Mouse (Mus musculus) myocyte (in vitro differentiated cells): ENCODE data around the gene Polr2e. TPM values are rescaled to one million over a fixed set of nuclear protein-coding genes. Genes with fewer than 3 reads are reported as not detected.

ENCODE experiments used
- H3K27me3 ChIP-seq: one replicate; pipeline ENCODE4 v1.6.1; 2011; ENCODE audit not compliant: control insufficient read depth, insufficient read depth, insufficient read length
- H3K36me3 ChIP-seq: one replicate; pipeline ENCODE4 v1.6.1; 2011; ENCODE audit not compliant: control insufficient read depth, insufficient read depth
- H3K4me2 ChIP-seq: one replicate; pipeline ENCODE4 v1.6.1; 2011; ENCODE audit warnings: low read depth, control low read depth
- H3K4me3 ChIP-seq: one replicate; pipeline ENCODE4 v1.5.1; 2011; ENCODE audit warnings: mild to moderate bottlenecking, control low read depth, moderate library complexity
- H3K79me2 ChIP-seq: one replicate; pipeline ENCODE4 v1.6.1; 2011; ENCODE audit not compliant: control insufficient read depth, insufficient read depth
- H3ac ChIP-seq: one replicate; pipeline ENCODE4 v1.6.1; 2011; ENCODE audit not compliant: control insufficient read depth, insufficient read length
- CEBPB ChIP-seq: IDR thresholded peaks from 2 replicates; pipeline ENCODE4 v1.6.1; 2011; ENCODE audit warnings: mild to moderate bottlenecking, moderate library complexity; ENCODE audit not compliant: poor library complexity, insufficient read depth, severe bottlenecking
- E2F4 ChIP-seq: IDR thresholded peaks from one replicate; pipeline ENCODE4 v1.6.1; 2011; ENCODE audit warnings: mild to moderate bottlenecking, control low read depth, moderate library complexity; ENCODE audit not compliant: insufficient read depth
- MAX ChIP-seq: IDR thresholded peaks from one replicate; pipeline ENCODE4 v1.6.1; 2011; ENCODE audit warnings: low read depth, mild to moderate bottlenecking, control low read depth
- MYOD1 ChIP-seq, 3 experiments: IDR thresholded peaks; one replicate each; pipeline ENCODE4 v1.6.1; 2011; ENCODE audit warnings: control low read depth in 2 of 3, low read depth in 2 of 3, mild to moderate bottlenecking in 2 of 3, moderate library complexity in 1 of 3; ENCODE audit not compliant: insufficient read length in 2 of 3, control insufficient read depth in 1 of 3
- MYOG ChIP-seq, 3 experiments: IDR thresholded peaks; one replicate each; pipeline ENCODE4 v1.6.1; 2011; ENCODE audit warnings: control low read depth in 2 of 3, low read depth in 2 of 3, mild to moderate bottlenecking in 2 of 3; ENCODE audit not compliant: insufficient read length in 2 of 3, control insufficient read depth in 1 of 3, insufficient read depth in 1 of 3
- POLR2A ChIP-seq: IDR thresholded peaks from one replicate; pipeline ENCODE4 v1.6.1; 2011; ENCODE audit warnings: low read depth, mild to moderate bottlenecking, control low read depth, moderate library complexity; ENCODE audit not compliant: insufficient read length
- POLR2AphosphoS2 ChIP-seq: IDR thresholded peaks from one replicate; pipeline ENCODE4 v1.6.1; 2011; ENCODE audit warnings: low read depth, control low read depth; ENCODE audit not compliant: insufficient read length
- REST ChIP-seq: IDR thresholded peaks from one replicate; pipeline ENCODE4 v1.6.1; 2011; ENCODE audit warnings: mild to moderate bottlenecking, control low read depth, moderate library complexity; ENCODE audit not compliant: insufficient read depth, insufficient read length
- SRF ChIP-seq: IDR thresholded peaks from one replicate; pipeline ENCODE4 v1.6.1; 2011; ENCODE audit warnings: low read depth; ENCODE audit not compliant: control insufficient read depth, insufficient read length
- TCF12 ChIP-seq: IDR thresholded peaks from one replicate; pipeline ENCODE4 v1.6.1; 2011; ENCODE audit warnings: mild to moderate bottlenecking, control low read depth; ENCODE audit not compliant: poor library complexity, insufficient read depth, severe bottlenecking
- TCF3 ChIP-seq: IDR thresholded peaks from one replicate; pipeline ENCODE4 v1.6.1; 2011; ENCODE audit warnings: low read depth, control low read depth; ENCODE audit not compliant: insufficient read length
- USF1 ChIP-seq: IDR thresholded peaks from one replicate; pipeline ENCODE4 v1.6.1; 2011; ENCODE audit warnings: low read depth, mild to moderate bottlenecking, control low read depth, moderate library complexity
- polyA plus RNA-seq: library from polyadenylated mRNA; unstranded; fragments of >200 nt; fragmentation: generic; extraction: Trizol; gene quantifications from one replicate; pipeline ENCODE4 v1.2.1, GENCODE M21; 2012; ENCODE audit warnings: missing spikeins

The Polr2e gene
- polyA plus RNA-seq, 1 experiment, result 209 TPM

DNA sequence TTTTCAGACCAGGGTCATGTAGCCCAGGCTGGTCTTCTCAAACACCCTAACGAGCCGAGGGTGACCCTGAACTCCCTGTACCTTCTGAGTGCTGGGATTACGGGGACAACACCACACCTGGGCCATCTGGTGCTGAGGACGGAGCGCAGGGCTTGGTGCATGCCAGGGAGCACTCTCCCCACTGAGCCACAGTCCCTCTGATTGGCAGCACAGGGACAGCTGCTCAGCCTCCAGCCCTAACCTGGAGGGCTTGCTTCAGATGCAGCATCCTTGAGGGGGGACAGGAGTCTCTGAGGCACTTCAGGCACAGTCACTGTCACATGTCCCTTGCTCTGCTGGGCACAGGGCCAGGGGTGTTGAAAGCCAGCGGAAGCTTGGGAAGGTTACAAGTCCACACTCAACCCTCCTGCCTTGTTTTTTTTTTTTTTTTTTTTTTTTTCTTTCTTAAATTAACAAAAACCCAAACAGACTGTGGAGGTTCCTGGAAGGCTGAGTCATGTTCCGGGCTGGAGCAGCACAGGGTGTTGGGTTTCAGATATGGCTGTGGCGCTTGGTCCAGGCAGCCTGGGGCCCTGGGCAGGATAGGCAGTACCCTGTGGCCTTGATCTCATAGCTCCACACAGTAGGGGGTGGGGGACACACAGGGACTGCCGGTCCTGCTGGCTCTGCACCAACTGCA is 31.4 kb upstream of the Polr2e start:
- TF ChIP-seq CEBPB (0 out of 2 replicates have a peak, but pooled peaks have one; percentile 40), TCF12 (peak; percentile 3), MYOG (IDR thresholded peaks at IDR 0.05; ENCODE audit: control insufficient read depth in 1 of 3, insufficient read depth in 1 of 3, insufficient read length in 2 of 3, low read depth in 2 of 3) (peak in 2 of 3 experiments; percentile 29 to 95), E2F4 (no peak), MAX (no peak), USF1 (peak; percentile 65), MYOD1 (IDR thresholded peaks at IDR 0.05; ENCODE audit: control insufficient read depth in 1 of 3, insufficient read length in 2 of 3, low read depth in 2 of 3) (peak in 1 of 3 experiments; percentile 97), SRF (no peak), TCF3 (no peak), REST (no peak)
- H3ac ChIP-seq, result no peak overlapping the region
- peak overlapping the region; percentile 69 for H3K4me2 ChIP-seq
- H3K27me3 ChIP-seq, result no peaks in the 10 kb centered on the region
- H3K36me3 ChIP-seq, result no peaks in the 10 kb centered on the region
- no peaks in the 10 kb centered on the region for H3K79me2 ChIP-seq
- H3K4me3 ChIP-seq, result no peak overlapping the region

DNA sequence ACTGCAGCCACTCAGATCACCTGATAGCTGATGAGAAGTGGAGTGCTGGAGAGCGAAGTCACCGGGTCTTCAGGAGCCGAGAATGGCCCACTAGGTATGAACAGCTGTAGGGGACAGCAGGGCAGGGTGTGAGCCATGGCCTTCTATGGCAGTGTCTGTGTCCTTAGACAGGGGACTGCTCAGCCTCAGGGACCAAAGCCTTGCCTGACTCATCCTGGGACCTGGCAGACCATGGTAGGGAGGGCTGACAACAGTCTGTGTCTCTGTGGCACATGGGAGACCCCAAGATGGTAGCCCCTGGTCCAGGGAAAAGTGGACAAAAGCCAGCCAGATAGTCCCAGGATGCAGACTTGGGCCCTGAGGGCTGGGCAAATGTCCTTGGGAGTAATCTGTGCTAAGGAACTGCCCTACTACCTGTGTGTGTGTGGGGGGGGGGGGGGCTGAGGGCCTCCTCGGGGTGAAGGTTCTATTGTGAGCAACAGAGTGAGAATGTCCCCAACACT is 30.4 kb upstream of the Polr2e start:
- no peak overlapping the region for H3K4me2 ChIP-seq

DNA sequence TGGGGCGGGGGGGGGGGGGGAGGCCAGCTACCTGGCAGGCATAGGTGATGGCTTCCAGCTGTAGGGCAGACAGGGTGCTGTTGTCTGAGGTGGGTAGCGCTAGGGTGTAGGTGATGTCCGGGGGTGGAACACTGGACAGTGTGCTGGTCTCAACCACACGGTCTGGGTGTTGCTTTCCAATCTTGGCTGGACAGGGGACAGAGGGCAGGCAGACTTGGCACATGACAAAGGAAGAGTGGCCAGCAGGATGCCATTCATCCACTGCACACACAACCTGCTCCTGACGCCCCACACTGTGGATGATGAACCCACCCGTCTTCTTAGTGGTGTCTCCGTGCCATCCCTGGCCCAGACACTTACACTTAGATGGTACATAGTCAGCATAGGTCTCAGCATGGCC is 29.7 kb upstream of the Polr2e start:
- no peak for TF ChIP-seq POLR2AphosphoS2
- TF ChIP-seq USF1, result no peak
- no peak for TF ChIP-seq MAX
- TF ChIP-seq E2F4, result no peak
- TF ChIP-seq CEBPB, result no peak
- no peak for TF ChIP-seq TCF12
- no peak for TF ChIP-seq SRF
- TF ChIP-seq MYOG (IDR thresholded peaks at IDR 0.05; ENCODE audit: control insufficient read depth in 1 of 3, insufficient read depth in 1 of 3, insufficient read length in 2 of 3, low read depth in 2 of 3), result no peak
- no peak for TF ChIP-seq TCF3
- TF ChIP-seq MYOD1 (IDR thresholded peaks at IDR 0.05; ENCODE audit: control insufficient read depth in 1 of 3, insufficient read length in 2 of 3, low read depth in 2 of 3), result no peak
- TF ChIP-seq REST, result no peak
- no peak for TF ChIP-seq POLR2A
- Histone ChIP-seq H3K27me3 (no peaks in the 10 kb centered on the region), H3K79me2 (no peaks in the 10 kb centered on the region), H3ac (no peak overlapping the region), H3K36me3 (peaks cover 7% of the 10 kb centered on the region), H3K4me2 (no peak overlapping the region), H3K4me3 (no peak overlapping the region)

More for the DNA sequence above, 30.4 kb upstream of the Polr2e start:
- H3K36me3 ChIP-seq, result peaks cover 3% of the 10 kb centered on the region
- no peaks in the 10 kb centered on the region for H3K79me2 ChIP-seq
- TF ChIP-seq USF1 (no peak), SRF (peak; percentile 44)
- no peaks in the 10 kb centered on the region for H3K27me3 ChIP-seq
- H3K4me3 ChIP-seq, result no peak overlapping the region
- H3ac ChIP-seq, result no peak overlapping the region

DNA sequence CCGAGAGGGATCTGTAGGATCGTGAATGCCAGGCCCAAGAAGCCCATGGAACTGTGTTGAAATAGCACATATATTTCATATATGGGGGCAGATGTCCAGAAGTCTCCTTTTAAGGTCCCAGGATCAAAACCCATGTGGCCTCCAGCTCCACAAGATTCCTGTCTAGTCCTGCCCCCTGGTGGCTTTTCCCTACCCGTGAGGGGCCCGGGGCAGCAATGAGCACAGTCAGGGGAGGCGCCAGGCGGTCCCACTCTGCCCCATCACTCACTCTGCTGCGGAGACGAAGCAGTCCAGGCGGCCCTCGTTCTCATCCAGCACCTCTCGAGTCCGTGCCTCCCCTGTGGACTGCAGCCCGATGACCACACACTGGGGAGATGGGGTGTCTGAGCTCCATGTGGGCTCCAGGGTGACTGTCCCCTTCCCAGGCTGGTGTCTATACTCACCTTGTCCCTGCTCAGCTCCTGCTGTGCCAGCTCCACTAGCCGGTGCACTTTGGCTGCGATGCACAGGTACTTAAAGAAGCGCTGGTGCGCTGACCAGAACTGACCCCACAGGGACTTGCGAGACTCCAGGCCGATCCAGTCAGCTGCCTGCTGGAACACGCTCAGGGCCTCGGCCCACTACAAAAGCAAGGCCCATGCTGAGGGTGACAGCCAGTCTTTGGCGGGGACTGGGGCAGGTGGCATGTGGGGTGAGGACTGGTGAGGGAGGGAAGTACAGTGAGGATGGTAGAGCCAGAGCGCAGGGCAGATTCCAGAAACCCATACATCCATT is 24.5 kb upstream of the Polr2e start:
- H3K4me3 ChIP-seq, result no peak overlapping the region
- H3K79me2 ChIP-seq, result no peaks in the 10 kb centered on the region
- peaks cover 12% of the 10 kb centered on the region for H3K36me3 ChIP-seq
- no peak overlapping the region for H3ac ChIP-seq
- no peaks in the 10 kb centered on the region for H3K27me3 ChIP-seq
- TF ChIP-seq SRF (no peak), CEBPB (no peak), REST (no peak), USF1 (no peak), POLR2A (no peak), TCF12 (no peak), MAX (no peak), E2F4 (no peak), POLR2AphosphoS2 (no peak), MYOD1 (IDR thresholded peaks at IDR 0.05; ENCODE audit: control insufficient read depth in 1 of 3, insufficient read length in 2 of 3, low read depth in 2 of 3) (no peak), MYOG (IDR thresholded peaks at IDR 0.05; ENCODE audit: control insufficient read depth in 1 of 3, insufficient read depth in 1 of 3, insufficient read length in 2 of 3, low read depth in 2 of 3) (no peak), TCF3 (no peak)
- H3K4me2 ChIP-seq, result no peak overlapping the region

DNA sequence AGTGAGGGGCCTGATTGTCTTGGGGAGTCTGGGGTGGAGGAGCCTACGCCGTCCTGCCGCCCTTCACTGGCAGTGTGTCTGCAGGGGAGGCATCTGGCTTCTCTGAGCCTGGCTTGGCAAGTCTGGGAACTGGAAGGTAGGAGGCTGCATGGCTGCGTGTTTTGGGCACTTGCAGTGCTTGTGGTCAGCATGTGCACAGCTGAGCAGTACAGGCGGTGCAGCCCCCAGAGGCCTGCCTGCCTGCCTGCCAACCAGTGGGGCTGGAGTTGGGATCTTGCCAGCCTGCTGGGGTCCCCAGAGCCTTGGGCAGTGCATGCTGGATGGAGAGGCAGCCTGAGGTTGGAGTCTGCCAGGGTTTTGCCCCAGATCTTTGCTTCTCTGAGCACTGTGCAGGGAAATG is 23.5 kb upstream of the Polr2e start:
- Histone ChIP-seq H3K27me3 (no peaks in the 10 kb centered on the region), H3K36me3 (peaks cover 12% of the 10 kb centered on the region), H3ac (no peak overlapping the region), H3K79me2 (no peaks in the 10 kb centered on the region), H3K4me2 (no peak overlapping the region), H3K4me3 (no peak overlapping the region)
- TF ChIP-seq POLR2A, result no peak
- TF ChIP-seq MYOG (IDR thresholded peaks at IDR 0.05; ENCODE audit: control insufficient read depth in 1 of 3, insufficient read depth in 1 of 3, insufficient read length in 2 of 3, low read depth in 2 of 3), result peak in 2 of 3 experiments; percentile 67 to 76
- peak in 1 of 3 experiments; percentile 6 for TF ChIP-seq MYOD1 (IDR thresholded peaks at IDR 0.05; ENCODE audit: control insufficient read depth in 1 of 3, insufficient read length in 2 of 3, low read depth in 2 of 3)
